Mouse (Mus musculus): ENCODE data around the gene Hpcal4.

GRCm38 (mm10) chr4:123155004-123155403 is 28.0 kb upstream of the Hpcal4 start:
- TF ChIP-seq EP300 (IDR thresholded peaks at IDR 0.05; ENCODE audit: insufficient read depth, low read depth, low read length) (no peak), CTCF (IDR thresholded peaks at IDR 0.05) (peak; percentile 83), POLR2A (IDR thresholded peaks at IDR 0.05; ENCODE audit: insufficient read depth, low read depth, low read length) (no peak)
